Mouse (Mus musculus) E14TG2a.4 (cell line): ENCODE measurements around the gene Nudcd3.

Source experiments
- CTCF ChIP-seq: conservative IDR thresholded peaks from 2 replicates; pipeline ENCODE4 v1.5.1; 2014; ENCODE audit warnings: low read length
- POU5F1 ChIP-seq: IDR thresholded peaks from 2 replicates; pipeline ENCODE4 v1.6.1; 2014; ENCODE audit warnings: low read length, borderline replicate concordance

DNA sequence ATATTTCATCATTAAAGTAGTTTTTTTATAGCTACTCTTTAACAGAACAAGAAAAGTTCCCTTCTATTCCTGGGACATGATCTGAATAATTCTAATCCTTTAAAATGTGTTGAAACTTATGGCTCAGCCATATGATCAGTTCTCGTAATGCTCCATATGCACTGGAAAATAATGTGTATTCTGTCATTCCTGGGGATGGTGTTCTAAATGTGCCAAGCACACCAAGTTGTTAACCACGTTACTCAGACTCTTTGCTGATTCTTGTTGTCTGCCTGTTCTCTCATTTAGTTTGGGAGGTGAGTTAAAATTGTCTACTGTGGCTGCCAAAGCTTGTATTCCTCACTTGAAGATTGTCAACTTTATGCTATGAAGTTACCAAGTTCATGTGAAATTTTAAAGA is 121.5 kb downstream of the Nudcd3 start:
- TF ChIP-seq CTCF (no peak), POU5F1 (no peak)
